Mouse (Mus musculus): Measurements from ENCODE around the gene Olfr846. TPM values are rescaled to one million over a fixed set of nuclear protein-coding genes. Genes with fewer than 3 reads are reported as not detected.

Gene Olfr846
- not detected in 2 replicates for polyA plus RNA-seq (2015; fragmentation: Nextera tagmentation; extraction: Ambion mirVana)

DNA sequence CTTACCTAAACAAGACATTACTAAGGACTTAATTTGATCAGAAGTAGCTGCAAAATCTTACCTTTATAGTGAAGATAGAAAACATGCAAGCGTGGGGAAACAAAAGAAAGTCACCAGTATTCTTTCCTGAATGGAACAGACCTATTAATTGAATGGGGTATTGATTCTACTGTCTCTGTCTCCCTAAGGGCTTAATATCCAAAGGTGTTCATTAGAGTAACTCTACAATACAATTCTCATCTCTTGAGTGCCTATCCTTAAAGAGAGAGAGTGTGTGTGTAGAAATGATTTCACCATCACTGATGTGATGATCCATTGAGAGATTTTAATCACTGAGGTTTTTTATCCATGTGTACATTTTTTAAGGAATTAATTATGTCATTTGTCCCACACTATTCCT is at the start of gene Olfr846:
Gene Olfr846 (minus strand): TSS at position 101 of the 400 bp plus-strand sequence.
- Histone ChIP-seq H3K36me3 (no peaks in the 10 kb centered on the region), H3K4me1 (no peaks in the 10 kb centered on the region), H3K4me2 (no peak within 1 kb of the TSS), H3K4me3 (replicated peaks) (no peak within 1 kb of the TSS), H3K9me3 (replicated peaks) (peaks cover 5% of the 10 kb centered on the region; the same call in 1 of the 2 replicates), H3K27me3 (replicated peaks) (no peaks in the 10 kb centered on the region), H3K27ac (replicated peaks) (no peak within 1 kb of the TSS), H3K9ac (replicated peaks) (no peak within 1 kb of the TSS)
- WGBS: 60% methylated on average over 1 of the region's 1 CpGs
- ATAC-seq (ENCODE audit: low FRiP score): no peak

DNA sequence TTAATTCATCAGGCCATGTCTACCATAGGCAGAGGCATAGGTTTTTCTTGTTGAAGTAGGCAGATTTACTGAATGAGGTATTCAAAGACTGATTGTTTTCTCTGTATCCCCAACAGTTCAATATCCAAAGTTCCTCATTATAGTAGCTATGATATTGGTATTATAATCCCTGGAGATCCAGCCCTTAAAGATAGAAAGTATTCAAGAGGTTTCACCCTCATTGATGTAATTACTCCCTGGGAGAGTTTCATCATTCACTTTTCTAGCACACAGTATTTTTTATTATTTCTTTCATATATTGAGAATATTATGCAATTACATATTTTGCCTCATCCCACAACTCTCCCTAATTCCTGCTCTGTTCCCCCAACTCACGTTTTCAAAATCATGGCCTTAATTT is 14.8 kb upstream of the Olfr846 start, which contains the start of gene Olfr847:
Gene Olfr847 (minus strand): TSS at position 101 of the 400 bp plus-strand sequence.
- Histone ChIP-seq H3K4me3 (replicated peaks) (no peak within 1 kb of the TSS), H3K4me2 (no peak within 1 kb of the TSS), H3K9me3 (replicated peaks) (no peaks in the 10 kb centered on the region), H3K36me3 (no peaks in the 10 kb centered on the region), H3K27me3 (replicated peaks) (no peaks in the 10 kb centered on the region), H3K9ac (replicated peaks) (no peak within 1 kb of the TSS), H3K4me1 (no peaks in the 10 kb centered on the region), H3K27ac (replicated peaks) (no peak within 1 kb of the TSS)
- ATAC-seq (ENCODE audit: low FRiP score): no peak
- 59% methylated on average over 1 of the region's 1 CpGs for WGBS

DNA sequence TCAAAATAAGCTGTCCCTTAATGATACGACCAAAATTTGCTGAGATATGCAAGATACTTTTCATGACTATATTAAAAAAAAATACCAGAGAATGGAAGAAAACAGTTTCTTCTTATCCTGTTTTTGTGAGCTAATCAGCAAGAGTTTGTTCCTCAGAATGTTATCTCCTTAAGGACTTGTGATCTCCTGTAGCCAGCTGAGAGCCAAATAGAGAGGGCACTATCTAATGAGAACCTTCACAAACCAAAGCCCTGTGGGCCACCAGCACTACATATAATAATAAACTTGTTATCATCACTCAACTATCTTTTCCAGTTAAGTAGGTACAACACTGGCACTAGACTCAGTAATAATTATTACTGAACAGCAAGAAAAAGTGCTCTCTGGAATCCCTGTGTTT is 27.6 kb downstream of the Olfr846 start, which contains the start of gene Olfr845:
Gene Olfr845 (plus strand): TSS at position 301 of the 400 bp plus-strand sequence.
- WGBS: 69% methylated on average over 1 of the region's 1 CpGs

DNA sequence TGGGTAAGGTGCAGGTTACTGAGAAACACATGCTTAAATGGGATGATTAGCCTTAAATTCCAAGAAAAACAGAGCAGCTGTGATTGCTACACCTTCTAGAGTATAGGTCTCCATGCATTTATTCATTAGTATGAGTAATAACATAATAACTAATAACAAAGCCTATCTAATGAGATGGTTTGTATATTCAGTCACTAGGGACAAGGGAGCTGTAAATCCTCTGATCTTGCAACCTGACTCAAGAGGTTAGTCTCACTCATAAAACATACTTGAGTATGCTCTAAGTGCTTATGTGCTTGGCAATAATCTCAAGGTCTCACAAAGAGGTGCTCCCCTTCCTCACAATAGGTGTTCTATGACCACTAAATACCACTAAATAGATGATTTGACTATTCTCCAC is 47.8 kb downstream of the Olfr846 start, which contains the start of gene Olfr844:
Gene Olfr844 (plus strand): TSS at position 301 of the 400 bp plus-strand sequence.
- no peak for ATAC-seq (ENCODE audit: low FRiP score)

More for the DNA sequence above, 27.6 kb downstream of the Olfr846 start, which contains the start of gene Olfr845:
- Histone ChIP-seq H3K4me3 (replicated peaks) (no peak within 1 kb of the TSS), H3K27ac (replicated peaks) (no peak within 1 kb of the TSS), H3K4me1 (no peaks in the 10 kb centered on the region), H3K36me3 (no peaks in the 10 kb centered on the region), H3K9ac (replicated peaks) (no peak within 1 kb of the TSS), H3K27me3 (replicated peaks) (no peaks in the 10 kb centered on the region), H3K4me2 (no peak within 1 kb of the TSS), H3K9me3 (replicated peaks) (no peaks in the 10 kb centered on the region)
- ATAC-seq (ENCODE audit: low FRiP score): no peak

More for the DNA sequence above, 47.8 kb downstream of the Olfr846 start, which contains the start of gene Olfr844:
- Histone ChIP-seq H3K27me3 (replicated peaks) (no peaks in the 10 kb centered on the region), H3K9ac (replicated peaks) (no peak within 1 kb of the TSS), H3K4me3 (replicated peaks) (no peak within 1 kb of the TSS), H3K4me2 (no peak within 1 kb of the TSS), H3K27ac (replicated peaks) (no peak within 1 kb of the TSS), H3K4me1 (no peaks in the 10 kb centered on the region), H3K36me3 (no peaks in the 10 kb centered on the region), H3K9me3 (replicated peaks) (peaks cover 4% of the 10 kb centered on the region)

Other genes with a start within 250 kb of the Olfr846 start
- gene Olfr836, start 243.6 kb downstream of the Olfr846 start, polyA plus RNA-seq (2015; fragmentation: Nextera tagmentation; extraction: Ambion mirVana): not detected in 2 replicates
- gene Olfr837, start 227.7 kb downstream of the Olfr846 start, polyA plus RNA-seq (2015; fragmentation: Nextera tagmentation; extraction: Ambion mirVana): not detected in 2 replicates
- gene Olfr839-ps1, start 186.7 kb downstream of the Olfr846 start, polyA plus RNA-seq (2015; fragmentation: Nextera tagmentation; extraction: Ambion mirVana): not detected in 2 replicates
- gene Olfr843, start 112.0 kb downstream of the Olfr846 start, polyA plus RNA-seq (2015; fragmentation: Nextera tagmentation; extraction: Ambion mirVana): not detected in 2 replicates
- gene Olfr844, start 47.7 kb downstream of the Olfr846 start, polyA plus RNA-seq (2015; fragmentation: Nextera tagmentation; extraction: Ambion mirVana): not detected in 2 replicates
- gene Olfr845, start 27.5 kb downstream of the Olfr846 start, polyA plus RNA-seq (2015; fragmentation: Nextera tagmentation; extraction: Ambion mirVana): not detected in 2 replicates
- not detected in 2 replicates for gene Olfr847, start 14.7 kb upstream of the Olfr846 start, polyA plus RNA-seq (2015; fragmentation: Nextera tagmentation; extraction: Ambion mirVana)
- not detected in 2 replicates for gene Olfr849, start 76.3 kb upstream of the Olfr846 start, polyA plus RNA-seq (2015; fragmentation: Nextera tagmentation; extraction: Ambion mirVana)
- not detected in 2 replicates for gene Olfr850, start 114.2 kb upstream of the Olfr846 start, polyA plus RNA-seq (2015; fragmentation: Nextera tagmentation; extraction: Ambion mirVana)
- not detected in 2 replicates for gene Olfr851, start 129.3 kb upstream of the Olfr846 start, polyA plus RNA-seq (2015; fragmentation: Nextera tagmentation; extraction: Ambion mirVana)
- gene Olfr853, start 177.1 kb upstream of the Olfr846 start, polyA plus RNA-seq (2015; fragmentation: Nextera tagmentation; extraction: Ambion mirVana): not detected in 2 replicates
- gene Olfr854, start 203.4 kb upstream of the Olfr846 start, polyA plus RNA-seq (2015; fragmentation: Nextera tagmentation; extraction: Ambion mirVana): not detected in 2 replicates
- gene Olfr855, start 218.6 kb upstream of the Olfr846 start, polyA plus RNA-seq (2015; fragmentation: Nextera tagmentation; extraction: Ambion mirVana): not detected in 2 replicates